Mouse (Mus musculus): ENCODE data around the gene Pcif1.

GRCm38 (mm10) chr2:164879228-164879567, at the start of gene Pcif1:
- TF ChIP-seq CTCF (IDR thresholded peaks at IDR 0.05; ENCODE audit: control insufficient read depth, insufficient read depth, insufficient read length), result no peak
- TF ChIP-seq CEBPB (IDR thresholded peaks at IDR 0.05; ENCODE audit: low read depth), result no peak
- TF ChIP-seq MYOG (IDR thresholded peaks at IDR 0.05; ENCODE audit: control insufficient read depth, extremely low read depth, insufficient read length), result no peak
- peak; percentile 48 for TF ChIP-seq MAX (IDR thresholded peaks at IDR 0.05)
- TF ChIP-seq FOSL1 (IDR thresholded peaks at IDR 0.05; ENCODE audit: insufficient read depth, low read length, poor library complexity, severe bottlenecking), result no peak
- TF ChIP-seq USF1 (IDR thresholded peaks at IDR 0.05; ENCODE audit: low read depth), result no peak
- no peak for TF ChIP-seq MYOD1 (IDR thresholded peaks at IDR 0.05; ENCODE audit: control insufficient read depth, insufficient read length, low read depth)

Data from C2C12 (cell line).